Mouse (Mus musculus): ENCODE data around the gene Trim15. TPM values are rescaled to one million over a fixed set of nuclear protein-coding genes. Genes with fewer than 3 reads are reported as not detected.

The Trim15 gene
- 0.23 and 0.24 TPM in 2 replicates for polyA plus RNA-seq (2012; rRNA removed)

DNA sequence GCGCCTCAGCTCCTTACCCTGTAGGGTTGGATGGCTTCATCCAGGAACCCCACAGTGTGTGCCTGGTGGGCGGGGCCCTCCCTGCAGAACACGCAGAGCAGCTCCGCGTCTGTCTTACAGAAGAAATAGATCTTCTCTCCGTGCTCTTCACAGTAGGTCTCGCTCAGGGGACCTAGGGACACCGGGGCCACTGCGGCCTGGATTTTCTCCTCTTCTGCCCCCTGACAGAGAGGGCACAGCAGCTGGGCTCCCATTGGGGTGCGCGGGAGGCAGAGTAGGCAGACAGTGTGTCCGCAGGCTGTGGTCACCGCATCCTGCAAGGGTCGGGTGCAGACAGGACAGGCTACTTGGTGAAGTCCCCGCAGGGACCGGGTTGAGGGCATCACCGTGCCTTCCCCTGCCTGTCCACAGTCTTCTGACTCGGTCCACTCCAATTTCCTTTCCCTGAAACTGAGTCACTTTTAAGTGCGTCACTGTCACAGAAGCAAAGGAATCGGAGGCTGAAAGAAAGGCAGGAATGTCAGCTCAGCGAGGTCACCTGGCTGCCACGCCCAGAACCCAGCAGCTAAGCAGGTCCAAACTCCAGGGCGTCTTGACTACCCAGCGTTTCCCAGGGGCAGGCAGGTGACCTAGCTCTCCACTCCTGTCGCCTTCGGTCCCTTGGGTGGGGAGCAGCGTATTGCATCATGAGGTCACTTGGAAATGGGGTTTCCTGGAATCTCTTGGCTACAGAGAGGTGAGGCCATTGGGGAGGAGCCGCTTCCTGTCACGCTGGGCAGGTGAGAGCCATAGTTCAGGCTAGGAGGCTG, at the start of gene Trim15:
Gene Trim15, minus strand, starts transcription at position 492 of the 809 bp plus-strand sequence.

DNA sequence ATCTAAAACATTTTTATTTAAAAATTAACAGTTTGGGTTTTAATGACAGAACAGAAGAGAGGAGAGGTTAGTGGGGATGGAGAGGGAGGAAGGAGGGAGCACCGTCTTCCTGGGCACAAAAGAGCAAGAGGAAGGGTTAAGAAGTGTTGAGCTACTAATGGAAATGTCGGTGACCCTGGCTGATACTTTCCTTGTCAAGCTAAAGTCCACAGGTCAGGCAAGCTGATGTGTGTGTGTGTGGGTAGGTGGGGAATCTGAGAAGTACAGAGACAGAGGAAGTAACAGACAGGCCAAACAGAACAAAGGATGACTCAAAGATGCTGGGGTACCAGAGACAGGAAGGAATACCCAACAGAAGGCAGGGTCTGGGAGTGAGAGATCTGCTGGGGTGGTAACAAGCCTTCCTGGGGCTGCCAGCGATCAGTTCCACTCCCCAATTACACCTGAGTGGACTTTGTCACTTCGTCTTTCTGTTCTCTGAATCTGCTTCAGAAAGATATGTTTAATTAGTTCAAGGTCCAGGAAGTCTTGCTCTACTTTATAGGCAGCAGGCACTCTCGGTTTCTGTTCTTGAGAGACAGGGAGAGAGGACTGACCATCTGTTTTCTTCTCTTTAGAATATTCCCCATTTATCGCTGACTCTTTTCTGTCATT, 30.7 kb upstream of the Trim15 start, which contains the start of gene Trim31:
Gene Trim31, plus strand, starts transcription at position 567 of the 654 bp plus-strand sequence.

DNA sequence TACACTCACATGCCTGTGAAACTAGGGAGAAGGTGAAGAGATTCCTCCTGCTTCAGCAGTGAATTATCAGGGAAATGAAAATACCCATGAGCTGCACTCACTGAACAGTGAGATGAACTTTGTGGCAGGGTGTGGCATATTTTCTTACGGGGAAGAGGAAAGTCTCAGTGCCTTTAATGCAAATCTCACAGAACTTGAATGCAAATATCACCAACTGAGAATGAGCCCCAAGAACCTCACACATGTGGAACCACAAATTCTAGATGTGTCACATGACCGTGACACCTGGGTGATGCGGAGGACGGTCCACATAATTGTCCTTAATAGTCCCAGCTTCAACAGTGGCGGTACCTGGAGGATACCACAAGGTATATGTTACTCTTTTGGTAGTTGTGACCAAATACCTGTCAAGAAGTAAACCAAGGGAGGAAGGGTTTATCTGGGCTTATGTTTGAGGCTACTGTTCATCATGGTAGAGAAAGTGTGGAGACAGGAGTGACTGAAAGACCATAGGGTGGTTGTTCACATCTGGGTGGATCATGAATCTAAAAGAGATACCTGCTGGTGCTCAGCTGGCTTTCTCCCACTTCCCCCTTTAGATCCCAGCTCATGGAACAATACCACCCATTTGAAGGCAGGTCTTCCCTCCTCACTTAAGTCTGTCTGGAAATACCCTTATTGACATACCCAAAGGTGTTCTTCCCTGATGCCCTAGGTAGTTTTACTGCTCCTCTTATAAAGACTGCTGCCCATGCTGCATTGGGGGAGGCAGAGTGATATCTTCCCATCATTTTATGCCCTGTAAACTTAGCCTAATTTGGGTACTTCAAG, 23.3 kb upstream of the Trim15 start, which contains the start of gene Trim40:
Gene Trim40, minus strand, starts transcription at position 51 of the 831 bp plus-strand sequence.

DNA sequence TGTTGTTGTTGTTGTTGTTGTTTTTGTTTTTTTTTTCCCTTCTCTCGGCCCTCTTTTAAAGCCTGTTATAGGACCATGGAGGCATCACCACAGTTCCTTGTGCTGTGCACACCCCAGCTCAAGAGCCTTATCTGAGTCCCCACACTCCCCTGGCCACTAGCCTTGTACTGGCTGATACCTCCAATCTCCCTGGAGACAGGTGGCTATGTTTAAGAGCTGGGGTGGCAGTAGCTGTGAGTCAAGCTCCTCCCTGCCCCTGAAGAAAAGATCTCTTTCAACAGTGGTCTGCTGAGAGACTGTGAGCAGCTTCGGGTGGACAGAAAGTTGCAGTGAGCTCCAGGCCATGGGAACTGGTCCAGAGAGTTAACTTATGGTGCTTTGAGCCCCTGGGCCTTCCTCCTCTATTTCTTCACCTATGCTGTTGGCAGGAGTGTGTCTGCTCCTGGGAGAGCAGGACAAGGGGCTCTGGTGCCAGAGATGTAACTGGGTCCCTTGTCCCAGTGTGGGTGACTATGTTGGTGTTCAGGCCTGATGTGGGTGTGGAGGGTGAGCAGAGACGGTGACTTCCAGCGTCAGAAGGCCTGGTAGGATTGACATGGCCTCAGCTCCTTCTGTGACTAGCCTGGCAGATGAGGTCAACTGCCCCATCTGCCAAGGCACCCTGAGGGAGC, 2.4 kb upstream of the Trim15 start, which contains the start of gene Trim10:
Gene Trim10, plus strand, starts transcription at position 291 of the 671 bp plus-strand sequence.

DNA sequence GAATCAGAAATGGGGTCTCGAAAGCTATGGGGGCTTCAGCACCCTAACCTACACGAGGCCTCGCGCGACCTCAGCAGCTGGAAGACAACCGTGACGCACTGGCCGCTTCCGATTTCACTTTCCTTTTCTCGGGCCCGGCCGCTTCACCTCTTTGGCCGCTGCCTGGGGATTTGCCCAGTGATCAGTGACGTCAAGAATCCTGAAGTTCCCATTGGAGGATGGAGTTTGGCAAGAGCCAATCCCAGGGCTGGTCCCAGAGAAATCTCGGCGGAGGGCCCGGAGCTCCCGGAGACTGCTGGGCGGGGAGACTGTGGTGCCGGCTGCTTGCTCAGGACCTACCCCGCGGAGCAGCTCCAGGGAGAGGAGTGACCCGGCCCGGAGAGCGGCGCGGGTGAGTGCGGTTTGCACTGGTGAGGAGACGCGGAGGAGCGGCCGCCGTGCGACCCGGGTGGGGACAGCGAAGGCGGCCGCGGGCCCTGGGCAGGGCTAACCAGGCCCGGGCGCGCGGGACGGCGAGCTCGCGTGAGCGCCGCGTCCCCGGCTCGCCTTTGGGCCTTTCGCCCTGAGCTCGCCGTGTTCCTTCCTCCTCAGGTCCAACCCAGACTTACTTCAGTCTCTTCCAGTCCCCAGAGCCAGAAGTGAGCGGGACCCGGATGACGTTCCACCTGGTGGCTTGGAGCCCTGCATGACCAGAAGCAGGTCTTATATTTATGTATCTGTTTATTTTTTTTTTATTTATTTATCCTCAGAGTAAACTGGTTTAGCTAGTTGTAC, 29.9 kb downstream of the Trim15 start, which contains the start of gene Trim26:
Gene Trim26, plus strand, starts transcription at position 261 of the 774 bp plus-strand sequence.

DNA sequence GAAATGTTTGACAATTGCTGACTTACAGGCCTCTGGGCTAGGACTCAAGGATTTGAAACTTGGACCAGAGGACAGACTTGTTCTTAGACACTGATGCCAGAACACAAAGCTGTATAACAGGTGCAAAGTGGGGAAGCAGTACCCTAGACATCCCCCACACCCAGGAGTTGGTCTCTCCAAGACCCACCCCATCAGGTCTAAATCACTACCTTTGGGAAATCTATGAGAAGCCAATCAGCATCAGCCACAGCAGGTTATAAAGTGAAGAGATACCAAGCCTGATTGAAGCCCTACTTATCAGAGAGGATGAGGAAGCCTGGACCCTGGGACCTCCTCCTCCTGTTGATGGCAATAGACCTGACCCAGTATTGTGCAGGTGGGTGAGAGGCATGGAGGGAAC, 55.1 kb downstream of the Trim15 start, which contains the start of gene H2-M10.6:
Gene H2-M10.6, plus strand, starts transcription at position 301 of the 400 bp plus-strand sequence.

Other genes starting within 250 kb of the Trim15 start
- not detected in 2 replicates for gene H2-M9, start 224.5 kb downstream of the Trim15 start, polyA plus RNA-seq (2012; rRNA removed)
- not detected in 2 replicates for gene H2-M1, start 195.0 kb downstream of the Trim15 start, polyA plus RNA-seq (2012; rRNA removed)
- gene H2-M10.5, start 94.3 kb downstream of the Trim15 start, polyA plus RNA-seq (2012; rRNA removed), result not detected in 2 replicates
- not detected in 2 replicates for gene H2-M10.6, start 55.0 kb downstream of the Trim15 start, polyA plus RNA-seq (2012; rRNA removed)
- gene Trim26, start 30.1 kb downstream of the Trim15 start, polyA plus RNA-seq (2012; rRNA removed), result 9.8 and 11.9 TPM in 2 replicates
- gene Trim10, start 2.4 kb upstream of the Trim15 start, polyA plus RNA-seq (2012; rRNA removed), result not detected in 2 replicates
- 0.14 and 0.38 TPM in 2 replicates for gene Trim40, start 22.9 kb upstream of the Trim15 start, polyA plus RNA-seq (2012; rRNA removed)
- gene Trim31, start 30.9 kb upstream of the Trim15 start, polyA plus RNA-seq (2012; rRNA removed), result not detected in 2 replicates
- 13.0 and 39.4 TPM in 2 replicates for gene Rnf39, start 75.7 kb upstream of the Trim15 start, polyA plus RNA-seq (2012; rRNA removed)
- 13.9 and 20.2 TPM in 2 replicates for gene Ppp1r11, start 84.5 kb upstream of the Trim15 start, polyA plus RNA-seq (2012; rRNA removed)
- 10.5 and 15.2 TPM in 2 replicates for gene Znrd1, start 91.3 kb upstream of the Trim15 start, polyA plus RNA-seq (2012; rRNA removed)
- gene Znrd1as, start 91.4 kb upstream of the Trim15 start, polyA plus RNA-seq (2012; rRNA removed), result 0.34 TPM in 1 of 2 replicates, not detected in the other
- not detected in 2 replicates for gene 2410137M14Rik, start 114.0 kb upstream of the Trim15 start, polyA plus RNA-seq (2012; rRNA removed)
- gene H2-M5, start 122.3 kb upstream of the Trim15 start, polyA plus RNA-seq (2012; rRNA removed), result 0.10 TPM in 1 of 2 replicates, not detected in the other
- 0.31 and 0.65 TPM in 2 replicates for gene Zfp57, start 134.0 kb upstream of the Trim15 start, polyA plus RNA-seq (2012; rRNA removed)
- not detected in 2 replicates for gene Mog, start 156.2 kb upstream of the Trim15 start, polyA plus RNA-seq (2012; rRNA removed)
- 8.1 and 12.3 TPM in 2 replicates for gene Gabbr1, start 178.8 kb upstream of the Trim15 start, polyA plus RNA-seq (2012; rRNA removed)
- gene Olfr90, start 221.3 kb upstream of the Trim15 start, polyA plus RNA-seq (2012; rRNA removed), result not detected in 2 replicates
- gene Olfr91, start 231.1 kb upstream of the Trim15 start, polyA plus RNA-seq (2012; rRNA removed), result not detected in 2 replicates

All from stomach, adult 2 months (tissue).